Mouse (Mus musculus): ENCODE measurements around the gene Fam213a.

GRCm38 (mm10) chr14:41029303-41029702, 15.7 kb upstream of the Fam213a start:
- no peak for TF ChIP-seq CTCF (IDR thresholded peaks at IDR 0.05; ENCODE audit: borderline replicate concordance, control insufficient read depth, extremely low read depth, insufficient read depth, low read length, poor library complexity)
- TF ChIP-seq POLR2A (IDR thresholded peaks at IDR 0.05; ENCODE audit: control insufficient read depth, extremely low read depth, insufficient read depth, low read length, poor library complexity) = no peak
